Mouse (Mus musculus) brain, adult 10 weeks (tissue): ENCODE measurements around the gene Tspan13. TPM values are rescaled to one million over a fixed set of nuclear protein-coding genes. Genes with fewer than 3 reads are reported as not detected.

Experiments used
- polyA plus RNA-seq: library from polyadenylated mRNA; stranded (reverse); fragments of 350-450 nt; fragmentation: Illumina TruSeq; extraction: RNeasy Lipid Tissue Mini Kit (QIAGEN cat#74804); gene quantifications from one replicate; pipeline ENCODE4 v1.2.3, GENCODE M21; 2015; ENCODE audit warnings: low read depth, low replicate concordance

The Tspan13 gene
- polyA plus RNA-seq = 230 TPM

DNA sequence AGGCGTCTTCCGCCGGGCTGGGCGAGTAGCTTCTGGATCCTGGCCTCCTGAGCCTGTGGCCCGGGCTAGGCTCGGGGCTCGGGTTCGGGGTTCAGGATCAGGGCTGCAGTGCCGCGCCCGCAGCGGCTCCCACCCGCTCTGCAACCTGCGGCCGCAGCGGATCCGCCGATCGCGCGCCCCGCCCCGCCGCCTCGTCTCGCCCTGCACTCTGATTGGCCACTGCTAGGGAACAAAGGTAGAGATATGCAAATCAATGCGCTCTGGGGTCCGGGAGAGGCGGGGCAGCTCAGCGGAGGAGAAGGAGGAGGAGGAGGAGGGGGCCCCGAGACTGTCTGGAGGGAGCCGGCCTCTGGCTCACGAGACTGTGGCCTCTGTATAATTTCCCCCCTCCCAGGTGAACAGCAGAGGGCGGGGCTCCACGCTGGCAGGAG lies at the start of gene Tspan13:
Tspan13 (minus strand) TSS at position 153 of the 431 bp plus-strand sequence.

DNA sequence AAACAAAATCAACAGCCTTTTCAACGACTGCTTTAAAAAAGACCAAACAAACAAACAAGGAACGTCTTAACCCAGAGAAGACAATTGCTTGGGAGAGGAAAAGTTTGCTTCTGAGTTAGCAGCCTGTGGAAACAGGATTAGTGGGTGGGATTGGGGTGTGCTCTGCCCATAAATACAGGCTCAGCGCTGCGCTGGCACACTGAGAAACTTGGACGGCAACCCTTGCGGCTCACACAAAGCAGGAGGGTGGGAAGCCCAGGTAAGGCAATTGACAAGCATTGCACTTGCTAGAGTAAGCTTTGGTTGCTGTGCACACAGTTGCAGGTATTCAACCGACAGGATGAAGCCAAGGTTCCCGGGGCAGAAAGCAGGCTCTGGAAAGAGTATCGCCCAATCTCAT lies 49.6 kb downstream of the Tspan13 start, which contains the start of gene Agr2:
Agr2 (plus strand) TSS at position 197 of the 400 bp plus-strand sequence.

Other genes with a start within 250 kb of the Tspan13 start
- gene Agr3, start 116.9 kb downstream of the Tspan13 start, polyA plus RNA-seq = not detected
- not detected for gene Agr2, start 49.6 kb downstream of the Tspan13 start, polyA plus RNA-seq
- 43.0 TPM for gene Ankmy2, start 114.6 kb upstream of the Tspan13 start, polyA plus RNA-seq
- gene Bzw2, start 115.6 kb upstream of the Tspan13 start, polyA plus RNA-seq = 44.8 TPM
- gene Lrrc72, start 210.9 kb upstream of the Tspan13 start, polyA plus RNA-seq = not detected